Mouse (Mus musculus) forebrain, embryonic 14.5 days (tissue): ENCODE data around the gene Cd164l2. TPM values are rescaled to one million over a fixed set of nuclear protein-coding genes. Genes with fewer than 3 reads are reported as not detected.
A peak's percentile ranks its signal among the peaks of the same experiment; 100 is the strongest.

Experiments used
- ATAC-seq: fragments of 200-750 bp; cut with Nextera tagmentation; 2 replicates; pipeline ENCODE4 v1.8.0; 2017; ENCODE audit warnings: mild to moderate bottlenecking, moderate library complexity
- DNase-seq: peaks from one replicate; pipeline ENCODE4 v3.0.0-alpha.2; 2015; ENCODE audit warnings: low spot score
- H3K27ac ChIP-seq: fragments of 300-500 bp; sonication (generic); 2 replicates; pipeline ENCODE4 v1.5.1; 2014; ENCODE audit warnings: low read depth, mild to moderate bottlenecking, control low read depth, low read length, moderate library complexity
- H3K27me3 ChIP-seq: fragments of 300-500 bp; sonication (generic); replicated peaks from 2 replicates; pipeline ENCODE4 v1.6.1; 2014; ENCODE audit warnings: low read length, control low read depth, mixed read lengths; ENCODE audit not compliant: control insufficient read depth, insufficient read depth
- H3K36me3 ChIP-seq: fragments of 300-500 bp; sonication (generic); 2 replicates; pipeline ENCODE4 v1.6.1; 2014; ENCODE audit warnings: low read length, control low read depth; ENCODE audit not compliant: control insufficient read depth, insufficient read depth
- H3K4me1 ChIP-seq: fragments of 300-500 bp; sonication (generic); 2 replicates; pipeline ENCODE4 v1.6.1; 2014; ENCODE audit warnings: antibody characterized with exemption, low read length, control low read depth; ENCODE audit not compliant: control insufficient read depth, insufficient read depth
- H3K4me2 ChIP-seq: fragments of 300-500 bp; sonication (generic); 2 replicates; pipeline ENCODE4 v1.6.1; 2014; ENCODE audit warnings: mild to moderate bottlenecking, control low read depth, low read length
- H3K4me3 ChIP-seq: fragments of 300-500 bp; sonication (generic); 2 replicates; pipeline ENCODE4 v1.5.1; 2014; ENCODE audit warnings: low read depth, low read length, control low read depth
- H3K9ac ChIP-seq: fragments of 300-500 bp; sonication (generic); 2 replicates; pipeline ENCODE4 v1.6.1; 2014; ENCODE audit warnings: mild to moderate bottlenecking, low read length, control low read depth, moderate library complexity
- H3K9me3 ChIP-seq: fragments of 300-500 bp; sonication (generic); replicated peaks from 2 replicates; pipeline ENCODE4 v1.6.1; 2016; ENCODE audit warnings: low read length, control low read depth, mixed read lengths; ENCODE audit not compliant: control insufficient read depth
- WGBS: fragments of 180-500 bp; shearing (Covaris S2); extraction: QIAGEN DNeasy Blood & Tissue Kit; methylation state at CpG from one replicate; pipeline ENCODE4 v1.1.7; 2014; 5-methylcytosine and 5-hydroxymethylcytosine counted together
- polyA plus RNA-seq: library from polyadenylated mRNA; unstranded; fragments of >200 nt; fragmentation: Nextera tagmentation; extraction: Ambion mirVana; gene quantifications from 2 replicates; pipeline ENCODE4 v1.2.1, GENCODE M21; 2014

Gene Cd164l2
- polyA plus RNA-seq, 1 experiment from 2014 or later = 0.43 TPM

- H3K36me3 ChIP-seq = no peaks in the 10 kb centered on the region
- H3K4me3 ChIP-seq = no peak overlapping the region
- 4% methylated on average over 11 of the region's 11 CpGs for WGBS
- peaks cover 13% of the 10 kb centered on the region for H3K4me1 ChIP-seq
- no peaks in the 10 kb centered on the region for H3K9me3 ChIP-seq
- no peak overlapping the region for H3K27ac ChIP-seq
- no peak overlapping the region for H3K4me2 ChIP-seq
- H3K27me3 ChIP-seq = peaks cover 8% of the 10 kb centered on the region; the same call in 1 of the 2 replicates
- DNase-seq = peak; percentile 82
- ATAC-seq = peak; percentile 13; the same call in 1 of the 2 replicates
- no peak overlapping the region for H3K9ac ChIP-seq
These were observed 2.6 kb upstream of the Cd164l2 start for GRCm38 (mm10) chr4:133209366-133209765.

GRCm38 (mm10) chr4:133210023-133210787, 1.7 kb upstream of the Cd164l2 start:
- Histone ChIP-seq H3K36me3 (no peaks in the 10 kb centered on the region), H3K4me3 (no peak overlapping the region), H3K4me2 (no peak overlapping the region), H3K9me3 (no peaks in the 10 kb centered on the region), H3K9ac (no peak overlapping the region), H3K27ac (no peak overlapping the region), H3K27me3 (peaks cover 8% of the 10 kb centered on the region; the same call in 1 of the 2 replicates), H3K4me1 (peaks cover 13% of the 10 kb centered on the region)
- WGBS = 92% methylated on average over 24 of the region's 24 CpGs
- ATAC-seq (no peak), DNase-seq (no peak)

- no peak overlapping the region for H3K4me2 ChIP-seq
- H3K9me3 ChIP-seq = no peaks in the 10 kb centered on the region
- H3K9ac ChIP-seq = no peak overlapping the region
- peaks cover 13% of the 10 kb centered on the region for H3K4me1 ChIP-seq
- no peak for ATAC-seq
- peaks cover 8% of the 10 kb centered on the region; the same call in 1 of the 2 replicates for H3K27me3 ChIP-seq
- no peak overlapping the region for H3K4me3 ChIP-seq
- no peak overlapping the region for H3K27ac ChIP-seq
- no peak for DNase-seq
- H3K36me3 ChIP-seq = no peaks in the 10 kb centered on the region
- whole genome bisulfite sequencing = 92% methylated on average over 19 of the region's 19 CpGs
These were observed 1.0 kb upstream of the Cd164l2 start for GRCm38 (mm10) chr4:133210788-133211390.

GRCm38 (mm10) chr4:133212562-133213267, 784 bp downstream of the Cd164l2 start:
- no peaks in the 10 kb centered on the region for H3K9me3 ChIP-seq
- H3K4me3 ChIP-seq = peak overlapping the region; percentile 60
- WGBS = 1% methylated on average over 44 of the region's 44 CpGs
- peak; percentile 90 for ATAC-seq
- peak; percentile 85 for DNase-seq
- H3K36me3 ChIP-seq = no peaks in the 10 kb centered on the region
- peak overlapping the region; percentile 69 for H3K9ac ChIP-seq
- peaks cover 13% of the 10 kb centered on the region for H3K4me1 ChIP-seq
- H3K4me2 ChIP-seq = peak overlapping the region; percentile 94
- peaks cover 8% of the 10 kb centered on the region; the same call in 1 of the 2 replicates for H3K27me3 ChIP-seq
- H3K27ac ChIP-seq = no peak overlapping the region

GRCm38 (mm10) chr4:133213268-133213590, 1.3 kb downstream of the Cd164l2 start:
- no peak overlapping the region for H3K27ac ChIP-seq
- peak overlapping the region; percentile 60 for H3K4me3 ChIP-seq
- 0 out of 2 replicates have a peak, but pooled peaks cover 8% of the 10 kb centered on the region for H3K27me3 ChIP-seq
- no peaks in the 10 kb centered on the region for H3K36me3 ChIP-seq
- H3K9me3 ChIP-seq = no peaks in the 10 kb centered on the region
- peak overlapping the region; percentile 94 for H3K4me2 ChIP-seq
- peak; percentile 4; the same call in 1 of the 2 replicates for ATAC-seq
- H3K4me1 ChIP-seq = peaks cover 13% of the 10 kb centered on the region
- 0% methylated on average over 9 of the region's 9 CpGs for WGBS
- H3K9ac ChIP-seq = no peak overlapping the region
- peak; percentile 46 for DNase-seq

GRCm38 (mm10) chr4:133213661-133214060, 1.7 kb downstream of the Cd164l2 start:
- Histone ChIP-seq H3K4me1 (peaks cover 13% of the 10 kb centered on the region), H3K9ac (no peak overlapping the region), H3K9me3 (no peaks in the 10 kb centered on the region), H3K4me2 (peak overlapping the region; percentile 94), H3K27ac (no peak overlapping the region), H3K27me3 (0 out of 2 replicates have a peak, but pooled peaks cover 8% of the 10 kb centered on the region), H3K36me3 (no peaks in the 10 kb centered on the region), H3K4me3 (no peak overlapping the region)
- 10% methylated on average over 10 of the region's 10 CpGs for WGBS
- DNase-seq = no peak
- ATAC-seq = no peak

GRCm38 (mm10) chr4:133217641-133218040, 5.7 kb downstream of the Cd164l2 start:
- Histone ChIP-seq H3K27me3 (peaks cover 25% of the 10 kb centered on the region), H3K27ac (no peak overlapping the region), H3K9ac (no peak overlapping the region), H3K4me1 (peaks cover 11% of the 10 kb centered on the region), H3K9me3 (no peaks in the 10 kb centered on the region), H3K4me2 (no peak overlapping the region), H3K36me3 (no peaks in the 10 kb centered on the region), H3K4me3 (no peak overlapping the region)
- ATAC-seq (no peak), DNase-seq (peak; percentile 81)
- WGBS = 2% methylated on average over 5 of the region's 5 CpGs

- Histone ChIP-seq H3K4me3 (no peak overlapping the region), H3K9ac (no peak overlapping the region), H3K27ac (no peak overlapping the region), H3K9me3 (no peaks in the 10 kb centered on the region), H3K4me2 (no peak overlapping the region), H3K27me3 (peaks cover 20% of the 10 kb centered on the region), H3K36me3 (no peaks in the 10 kb centered on the region), H3K4me1 (0 out of 2 replicates have a peak, but pooled peaks cover 4% of the 10 kb centered on the region)
- DNase-seq = no peak
- no peak for ATAC-seq
- WGBS = 93% methylated on average over 3 of the region's 3 CpGs
These were observed 6.8 kb downstream of the Cd164l2 start for GRCm38 (mm10) chr4:133218745-133219144.
